8 mouse cellular contexts compared by ENCODE assay signal in the genomic region with DNA sequence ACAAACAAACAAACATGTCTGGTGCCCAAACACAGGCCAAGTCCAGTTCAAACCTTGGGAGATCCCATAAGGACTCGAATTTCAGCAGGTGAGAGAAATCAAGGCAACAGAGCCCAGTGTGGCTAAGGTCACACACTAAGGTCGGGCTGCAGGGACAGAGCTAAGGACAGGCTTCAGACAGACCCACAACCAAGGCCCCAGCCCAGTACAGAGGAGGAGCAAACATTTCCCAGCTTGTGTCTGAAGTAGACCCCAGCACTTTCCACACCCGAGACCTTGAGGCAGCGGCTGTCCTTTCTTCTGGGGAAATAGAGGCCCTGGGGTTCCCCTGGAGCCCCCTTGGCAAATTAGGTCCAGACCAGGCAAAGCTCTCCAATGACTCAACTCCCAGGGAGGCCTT.
DNase-seq lines count a peak whose midpoint lies in the region; ATAC-seq and TF ChIP-seq lines count a peak whose summit lies in the region.

No protein-coding gene starts in this region.

- H3K27me3 ChIP-seq in C2C12 (ENCODE audit: control insufficient read depth, insufficient read depth, insufficient read length) = no peaks in the 10 kb centered on the region
- H3K27me3 ChIP-seq in liver, embryonic 12.5 days (replicated peaks) = peaks cover 23% of the 10 kb centered on the region

- peaks cover 7% of the 10 kb centered on the region for H3K79me2 ChIP-seq in C2C12 (ENCODE audit: control insufficient read depth, insufficient read depth)

- intact Hi-C loops in left cerebral cortex, postnatal 25 days (cut with DNase I) = loop anchor here (2.0 kb wide), 1 partner anchor 146 kb away; a partner anchor contains a TSS

- DNase-seq in adrenal gland, postnatal 10 days = peak; percentile 48
- DNase-seq in adrenal gland, postnatal 36 days = no peak
- DNase-seq in left cerebral cortex, postnatal 25 days (ENCODE audit: low spot score in 2 of 2) = no peak
- DNase-seq in embryo, embryonic 9.5 days (ENCODE audit: extremely low spot score) = no peak

- H3K79me3 ChIP-seq in C2C12 (ENCODE audit: low read depth) = no peaks in the 10 kb centered on the region

- peaks cover 58% of the 10 kb centered on the region for H3K4me1 ChIP-seq in liver, embryonic 12.5 days

- TF ChIP-seq CTCF in C2C12 (IDR thresholded peaks at IDR 0.05; ENCODE audit: control insufficient read depth, insufficient read depth, insufficient read length) = no peak

- peak; percentile 2 for ATAC-seq in granulocyte monocyte progenitor cell, adult 5-6 weeks (replicated peaks; ENCODE audit: poor library complexity, severe bottlenecking)
- no peak for ATAC-seq in liver, embryonic 12.5 days
- ATAC-seq in erythroblast, adult 5-6 weeks (replicated peaks; ENCODE audit: low FRiP score, poor library complexity, severe bottlenecking) = no peak

- H3K36me3 ChIP-seq in C2C12 (ENCODE audit: control insufficient read depth, insufficient read depth) = no peaks in the 10 kb centered on the region
- no peaks in the 10 kb centered on the region for H3K36me3 ChIP-seq in liver, embryonic 12.5 days

- H3K4me3 ChIP-seq in C2C12 (ENCODE audit: insufficient read depth, poor library complexity, severe bottlenecking) = no peak overlapping the region
- no peak overlapping the region for H3K4me3 ChIP-seq in liver, embryonic 12.5 days

- no peaks in the 10 kb centered on the region for H3K9me3 ChIP-seq in liver, embryonic 12.5 days (replicated peaks)

- peak overlapping the region; percentile 79 for H3K27ac ChIP-seq in liver, embryonic 12.5 days

- H3K4me2 ChIP-seq in liver, embryonic 12.5 days = peak overlapping the region; percentile 65

- H3ac ChIP-seq in C2C12 (ENCODE audit: control insufficient read depth, insufficient read length, low read depth) = peak overlapping the region; percentile 52

- 25% methylated on average over 4 of the region's 4 CpGs for WGBS in liver, embryonic 12.5 days (ENCODE audit: insufficient replicate concordance)

- peak overlapping the region; percentile 19; the same call in 1 of the 2 replicates for H3K9ac ChIP-seq in liver, embryonic 12.5 days

TF ChIP-seq in C2C12, 6 proteins besides CTCF, POLR2A, EP300 and RAD21:
- no peak for TF ChIP-seq MYOG (IDR thresholded peaks at IDR 0.05; ENCODE audit: control insufficient read depth, extremely low read depth, insufficient read length)
- TF ChIP-seq USF1 (IDR thresholded peaks at IDR 0.05; ENCODE audit: low read depth) = no peak
- TF ChIP-seq MAX (IDR thresholded peaks at IDR 0.05) = no peak
- TF ChIP-seq FOSL1 (IDR thresholded peaks at IDR 0.05; ENCODE audit: insufficient read depth, low read length, poor library complexity, severe bottlenecking) = no peak
- no peak for TF ChIP-seq CEBPB (IDR thresholded peaks at IDR 0.05; ENCODE audit: low read depth)
- no peak for TF ChIP-seq MYOD1 (IDR thresholded peaks at IDR 0.05; ENCODE audit: control insufficient read depth, insufficient read length, low read depth)
